Mouse (Mus musculus) monocyte, adult 5-6 weeks (primary cell): Measurements from ENCODE around the gene Brms1. TPM values are rescaled to one million over a fixed set of nuclear protein-coding genes. Genes with fewer than 3 reads are reported as not detected.
A peak's percentile ranks its signal among the peaks of the same experiment; 100 is the strongest.
"Not testable (repeated sequence)": the region's sequence is repeated elsewhere in the genome, so short reads cannot be mapped to it uniquely, and the experiment has no call there.

Experiments
- ATAC-seq: fragments of 153-309, 156-312 bp; replicated peaks from 2 replicates; pipeline ENCODE4 v1.8.0; 2017; ENCODE audit warnings: mild to moderate bottlenecking; ENCODE audit not compliant: low TSS enrichment, insufficient number of reproducible peaks, severe bottlenecking, poor library complexity, low FRiP score
- total RNA-seq: library from RNA; stranded (forward); fragments of 200-1000, 200-491, 200-594 nt; gene quantifications from 3 replicates; pipeline ENCODE4 v1.2.3, GENCODE M21; 2017

The Brms1 gene
- total RNA-seq, 1 experiment from 2014 or later, result 60.3 TPM

GRCm38 (mm10) chr19:5082005-5082404, 40.9 kb downstream of the Brms1 start:
- ATAC-seq, result no peak

- no peak for ATAC-seq
Observed at GRCm38 (mm10) chr19:5082596-5082995, 41.4 kb downstream of the Brms1 start.

- ATAC-seq, result no peak
Observed at GRCm38 (mm10) chr19:5083961-5084833, 43.0 kb downstream of the Brms1 start.

GRCm38 (mm10) chr19:5084834-5085144, 43.6 kb downstream of the Brms1 start:
- no peak for ATAC-seq

- no peak for ATAC-seq
Observed at GRCm38 (mm10) chr19:5085145-5085863, 44.1 kb downstream of the Brms1 start, which contains the start of gene Tmem151a. Tmem151a (minus strand) TSS chr19:5085531.

- not testable (repeated sequence) for ATAC-seq
Observed at GRCm38 (mm10) chr19:5086533-5086932, 45.4 kb downstream of the Brms1 start.

GRCm38 (mm10) chr19:5087884-5088728, 47.0 kb downstream of the Brms1 start, which contains the start of gene Yif1a:
Yif1a (plus strand) TSS chr19:5088538.
- ATAC-seq, result peak; percentile 82

GRCm38 (mm10) chr19:5089324-5089723, 48.2 kb downstream of the Brms1 start:
- no peak for ATAC-seq

GRCm38 (mm10) chr19:5092083-5092482, 50.9 kb downstream of the Brms1 start:
- no peak for ATAC-seq

- no peak for ATAC-seq
Observed at GRCm38 (mm10) chr19:5093481-5094242, 52.5 kb downstream of the Brms1 start.

- peak; percentile 72 for ATAC-seq
Observed at GRCm38 (mm10) chr19:5094243-5094632, 53.1 kb downstream of the Brms1 start.

- no peak for ATAC-seq
Observed at GRCm38 (mm10) chr19:5094746-5095417, 53.7 kb downstream of the Brms1 start.

GRCm38 (mm10) chr19:5095887-5096474, 54.8 kb downstream of the Brms1 start:
- no peak for ATAC-seq

GRCm38 (mm10) chr19:5097521-5098362, 56.6 kb downstream of the Brms1 start:
- ATAC-seq, result no peak

- no peak for ATAC-seq
Observed at GRCm38 (mm10) chr19:5098363-5099143, 57.4 kb downstream of the Brms1 start, which contains the start of gene Cnih2. Cnih2 (minus strand) TSS chr19:5098521.
